Mouse (Mus musculus): Measurements from ENCODE around the gene Fam207a. TPM values are rescaled to one million over a fixed set of nuclear protein-coding genes. Genes with fewer than 3 reads are reported as not detected.
A peak's percentile ranks its signal among the peaks of the same experiment; 100 is the strongest.

The Fam207a gene
- polyA plus RNA-seq, 1 experiment from 2014 or later = 13.8 TPM

DNA sequence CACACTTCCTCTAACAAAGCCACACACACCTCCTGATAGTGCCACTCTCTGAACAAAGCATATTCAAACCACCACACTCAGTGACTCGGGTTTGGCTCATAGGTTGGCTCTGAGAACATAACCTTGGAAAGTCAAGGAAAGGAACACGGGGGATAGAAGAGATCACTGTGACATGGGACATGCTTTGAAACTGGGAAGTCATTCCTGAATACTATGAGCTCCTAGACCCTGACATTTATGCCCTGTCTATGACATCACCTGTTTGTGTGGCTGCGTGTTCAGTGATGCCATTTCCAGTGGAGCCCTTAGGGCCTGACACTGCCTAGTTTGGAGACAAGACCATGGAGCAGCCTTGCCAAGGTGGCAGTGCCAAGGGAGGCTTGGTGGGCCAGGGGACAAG is 57.9 kb downstream of the Fam207a start:
- WGBS (ENCODE audit: insufficient replicate concordance) = 47% methylated on average over 3 of the region's 3 CpGs
- Histone ChIP-seq H3K4me1 (ENCODE audit: control insufficient read depth, low read depth, low read length) (no peaks in the 10 kb centered on the region), H3K27ac (ENCODE audit: low read length) (no peak overlapping the region), H3K27me3 (ENCODE audit: control insufficient read depth, insufficient read depth, low read depth, low read length) (no peaks in the 10 kb centered on the region), H3K36me3 (ENCODE audit: control insufficient read depth, insufficient read depth) (no peaks in the 10 kb centered on the region), H3K4me3 (ENCODE audit: low read depth, low read length) (no peak overlapping the region), H3K9me3 (replicated peaks; ENCODE audit: control insufficient read depth, low read length) (no peaks in the 10 kb centered on the region), H3K4me2 (ENCODE audit: low read depth, low read length) (no peak overlapping the region), H3K9ac (ENCODE audit: low read depth, low read length) (no peak overlapping the region)
- no peak for ATAC-seq (ENCODE audit: low read depth)

DNA sequence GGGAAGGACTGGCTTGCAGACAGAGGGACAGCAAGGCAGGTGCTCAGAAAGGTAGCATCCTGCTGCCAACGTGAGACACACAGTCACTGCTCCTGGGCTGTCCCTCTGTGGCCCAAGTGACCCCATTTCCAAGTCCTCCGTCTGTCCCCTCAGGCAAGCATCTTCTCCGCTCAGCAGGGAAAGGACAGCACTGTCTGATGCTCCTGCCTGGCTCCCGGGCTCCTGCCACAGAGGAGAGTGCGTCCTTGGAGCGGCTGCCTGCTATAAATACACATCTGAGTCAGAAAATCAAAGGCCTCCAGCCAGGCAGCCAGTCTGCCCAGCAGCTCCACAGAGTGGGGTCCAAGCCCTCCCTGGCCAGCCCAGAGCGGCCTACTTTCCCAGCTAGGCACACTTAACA is 59.1 kb downstream of the Fam207a start:
- H3K4me2 ChIP-seq (ENCODE audit: low read depth, low read length) = no peak overlapping the region

GRCm38 (mm10) chr10:77455251-77456010 is 60.2 kb downstream of the Fam207a start:
- WGBS (ENCODE audit: insufficient replicate concordance) = 52% methylated on average over 14 of the region's 14 CpGs
- no peaks in the 10 kb centered on the region for H3K27me3 ChIP-seq (ENCODE audit: control insufficient read depth, insufficient read depth, low read depth, low read length)
- H3K4me3 ChIP-seq (ENCODE audit: low read depth, low read length) = no peak overlapping the region
- no peak overlapping the region for H3K27ac ChIP-seq (ENCODE audit: low read length)
- H3K9ac ChIP-seq (ENCODE audit: low read depth, low read length) = no peak overlapping the region
- no peaks in the 10 kb centered on the region for H3K4me1 ChIP-seq (ENCODE audit: control insufficient read depth, low read depth, low read length)
- H3K9me3 ChIP-seq (replicated peaks; ENCODE audit: control insufficient read depth, low read length) = no peaks in the 10 kb centered on the region
- no peak overlapping the region for H3K4me2 ChIP-seq (ENCODE audit: low read depth, low read length)
- no peaks in the 10 kb centered on the region for H3K36me3 ChIP-seq (ENCODE audit: control insufficient read depth, insufficient read depth)
- no peak for ATAC-seq (ENCODE audit: low read depth)

More for the DNA sequence above, 59.1 kb downstream of the Fam207a start:
- no peaks in the 10 kb centered on the region for H3K4me1 ChIP-seq (ENCODE audit: control insufficient read depth, low read depth, low read length)
- ATAC-seq (ENCODE audit: low read depth) = no peak
- no peaks in the 10 kb centered on the region for H3K36me3 ChIP-seq (ENCODE audit: control insufficient read depth, insufficient read depth)
- WGBS (ENCODE audit: insufficient replicate concordance) = 66% methylated on average over 7 of the region's 7 CpGs
- no peak overlapping the region for H3K27ac ChIP-seq (ENCODE audit: low read length)
- H3K27me3 ChIP-seq (ENCODE audit: control insufficient read depth, insufficient read depth, low read depth, low read length) = no peaks in the 10 kb centered on the region
- H3K4me3 ChIP-seq (ENCODE audit: low read depth, low read length) = no peak overlapping the region
- H3K9ac ChIP-seq (ENCODE audit: low read depth, low read length) = no peak overlapping the region
- no peaks in the 10 kb centered on the region for H3K9me3 ChIP-seq (replicated peaks; ENCODE audit: control insufficient read depth, low read length)

- no peak overlapping the region for H3K9ac ChIP-seq (ENCODE audit: low read depth, low read length)
- ATAC-seq (ENCODE audit: low read depth) = no peak
- H3K27me3 ChIP-seq (ENCODE audit: control insufficient read depth, insufficient read depth, low read depth, low read length) = no peaks in the 10 kb centered on the region
- H3K9me3 ChIP-seq (replicated peaks; ENCODE audit: control insufficient read depth, low read length) = no peaks in the 10 kb centered on the region
- no peak overlapping the region for H3K27ac ChIP-seq (ENCODE audit: low read length)
- H3K4me2 ChIP-seq (ENCODE audit: low read depth, low read length) = no peak overlapping the region
- no peak overlapping the region for H3K4me3 ChIP-seq (ENCODE audit: low read depth, low read length)
- no peaks in the 10 kb centered on the region for H3K36me3 ChIP-seq (ENCODE audit: control insufficient read depth, insufficient read depth)
- WGBS (ENCODE audit: insufficient replicate concordance) = 69% methylated on average over 6 of the region's 6 CpGs
- H3K4me1 ChIP-seq (ENCODE audit: control insufficient read depth, low read depth, low read length) = no peaks in the 10 kb centered on the region
Observed at GRCm38 (mm10) chr10:77454795-77455194, 60.8 kb downstream of the Fam207a start.

GRCm38 (mm10) chr10:77451822-77452221 is 63.8 kb downstream of the Fam207a start:
- no peak for ATAC-seq (ENCODE audit: low read depth)
- H3K27ac ChIP-seq (ENCODE audit: low read length) = no peak overlapping the region
- 56% methylated on average over 4 of the region's 4 CpGs for WGBS (ENCODE audit: insufficient replicate concordance)

GRCm38 (mm10) chr10:77450159-77450464 is 65.5 kb downstream of the Fam207a start:
- no peak for ATAC-seq (ENCODE audit: low read depth)
- Histone ChIP-seq H3K27ac (ENCODE audit: low read length) (no peak overlapping the region), H3K4me1 (ENCODE audit: control insufficient read depth, low read depth, low read length) (no peaks in the 10 kb centered on the region), H3K4me3 (ENCODE audit: low read depth, low read length) (no peak overlapping the region), H3K27me3 (ENCODE audit: control insufficient read depth, insufficient read depth, low read depth, low read length) (peaks cover 12% of the 10 kb centered on the region), H3K9ac (ENCODE audit: low read depth, low read length) (no peak overlapping the region), H3K4me2 (ENCODE audit: low read depth, low read length) (no peak overlapping the region), H3K36me3 (ENCODE audit: control insufficient read depth, insufficient read depth) (no peaks in the 10 kb centered on the region), H3K9me3 (replicated peaks; ENCODE audit: control insufficient read depth, low read length) (no peaks in the 10 kb centered on the region)

More at GRCm38 (mm10) chr10:77451822-77452221, 63.8 kb downstream of the Fam207a start:
- H3K4me3 ChIP-seq (ENCODE audit: low read depth, low read length) = no peak overlapping the region
- no peak overlapping the region for H3K9ac ChIP-seq (ENCODE audit: low read depth, low read length)
- no peaks in the 10 kb centered on the region for H3K36me3 ChIP-seq (ENCODE audit: control insufficient read depth, insufficient read depth)
- H3K4me2 ChIP-seq (ENCODE audit: low read depth, low read length) = no peak overlapping the region
- peaks cover 12% of the 10 kb centered on the region for H3K27me3 ChIP-seq (ENCODE audit: control insufficient read depth, insufficient read depth, low read depth, low read length)
- H3K4me1 ChIP-seq (ENCODE audit: control insufficient read depth, low read depth, low read length) = no peaks in the 10 kb centered on the region
- H3K9me3 ChIP-seq (replicated peaks; ENCODE audit: control insufficient read depth, low read length) = no peaks in the 10 kb centered on the region

DNA sequence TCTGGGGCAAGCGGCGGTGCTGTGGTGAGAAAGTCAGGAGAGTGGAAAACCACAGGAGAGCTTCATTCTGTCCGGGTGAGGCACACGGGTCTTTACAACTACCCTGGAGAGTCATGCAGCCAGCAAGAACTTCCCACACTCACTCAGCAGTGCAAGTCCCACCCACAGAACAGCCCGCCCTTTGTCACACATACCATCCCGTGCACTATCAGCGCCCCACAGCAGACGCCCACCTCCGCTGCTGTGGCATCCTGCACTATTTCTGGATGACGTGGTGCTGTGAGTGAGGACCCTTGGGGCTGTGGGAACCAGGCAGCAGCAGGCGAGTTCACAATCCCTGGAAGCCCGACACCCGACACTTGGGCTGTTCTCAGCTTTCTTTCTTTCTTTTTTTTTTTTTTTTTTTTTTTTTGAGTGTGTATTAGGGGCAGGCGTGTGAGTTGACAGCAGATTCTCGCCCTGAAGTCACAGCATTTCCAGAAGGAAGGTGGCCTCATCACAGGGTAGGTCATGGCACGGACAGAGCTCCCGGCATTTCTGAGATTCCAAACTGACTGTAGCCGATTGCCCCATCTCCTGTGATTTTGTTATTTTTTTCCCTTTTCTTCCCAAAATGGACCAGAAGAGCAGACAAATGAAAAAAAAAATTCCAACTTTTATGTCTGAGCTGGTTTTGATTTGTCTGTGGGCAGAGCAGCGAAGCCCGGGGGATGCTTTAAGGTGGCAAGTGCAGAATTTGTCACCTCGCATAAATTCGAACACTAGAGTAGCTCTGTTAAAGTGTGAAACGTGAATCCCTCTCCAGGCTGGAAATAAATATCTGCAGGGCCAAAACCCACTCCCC is 66.0 kb downstream of the Fam207a start:
- H3K9ac ChIP-seq (ENCODE audit: low read depth, low read length) = no peak overlapping the region
- H3K27ac ChIP-seq (ENCODE audit: low read length) = no peak overlapping the region
- ATAC-seq (ENCODE audit: low read depth) = peak; percentile 24; the same call in 1 of the 2 replicates
- H3K4me2 ChIP-seq (ENCODE audit: low read depth, low read length) = peak overlapping the region; percentile 15; the same call in 1 of the 2 replicates
- no peaks in the 10 kb centered on the region for H3K36me3 ChIP-seq (ENCODE audit: control insufficient read depth, insufficient read depth)
- no peaks in the 10 kb centered on the region for H3K4me1 ChIP-seq (ENCODE audit: control insufficient read depth, low read depth, low read length)
- no peak overlapping the region for H3K4me3 ChIP-seq (ENCODE audit: low read depth, low read length)
- 21% methylated on average over 23 of the region's 23 CpGs for WGBS (ENCODE audit: insufficient replicate concordance)
- H3K27me3 ChIP-seq (ENCODE audit: control insufficient read depth, insufficient read depth, low read depth, low read length) = peaks cover 12% of the 10 kb centered on the region
- no peaks in the 10 kb centered on the region for H3K9me3 ChIP-seq (replicated peaks; ENCODE audit: control insufficient read depth, low read length)

- 30% methylated on average over 6 of the region's 6 CpGs for WGBS (ENCODE audit: insufficient replicate concordance)
- no peak overlapping the region for H3K4me3 ChIP-seq (ENCODE audit: low read depth, low read length)
- no peaks in the 10 kb centered on the region for H3K36me3 ChIP-seq (ENCODE audit: control insufficient read depth, insufficient read depth)
- H3K27me3 ChIP-seq (ENCODE audit: control insufficient read depth, insufficient read depth, low read depth, low read length) = peaks cover 12% of the 10 kb centered on the region
- H3K9me3 ChIP-seq (replicated peaks; ENCODE audit: control insufficient read depth, low read length) = no peaks in the 10 kb centered on the region
- H3K9ac ChIP-seq (ENCODE audit: low read depth, low read length) = no peak overlapping the region
- no peaks in the 10 kb centered on the region for H3K4me1 ChIP-seq (ENCODE audit: control insufficient read depth, low read depth, low read length)
- H3K4me2 ChIP-seq (ENCODE audit: low read depth, low read length) = no peak overlapping the region
- H3K27ac ChIP-seq (ENCODE audit: low read length) = no peak overlapping the region
- ATAC-seq (ENCODE audit: low read depth) = peak; percentile 48; the same call in 1 of the 2 replicates
Observed at GRCm38 (mm10) chr10:77448698-77449247, 66.8 kb downstream of the Fam207a start.

- no peaks in the 10 kb centered on the region for H3K9me3 ChIP-seq (replicated peaks; ENCODE audit: control insufficient read depth, low read length)
- no peak overlapping the region for H3K4me3 ChIP-seq (ENCODE audit: low read depth, low read length)
- no peak overlapping the region for H3K4me2 ChIP-seq (ENCODE audit: low read depth, low read length)
- no peak for ATAC-seq (ENCODE audit: low read depth)
- H3K36me3 ChIP-seq (ENCODE audit: control insufficient read depth, insufficient read depth) = no peaks in the 10 kb centered on the region
- no peak overlapping the region for H3K27ac ChIP-seq (ENCODE audit: low read length)
- no peaks in the 10 kb centered on the region for H3K4me1 ChIP-seq (ENCODE audit: control insufficient read depth, low read depth, low read length)
- H3K27me3 ChIP-seq (ENCODE audit: control insufficient read depth, insufficient read depth, low read depth, low read length) = peaks cover 12% of the 10 kb centered on the region
- no peak overlapping the region for H3K9ac ChIP-seq (ENCODE audit: low read depth, low read length)
- WGBS (ENCODE audit: insufficient replicate concordance) = 70% methylated on average over 7 of the region's 7 CpGs
Observed at GRCm38 (mm10) chr10:77448209-77448608, 67.4 kb downstream of the Fam207a start.

Measured in liver, embryonic 16.5 days (tissue).